Mouse (Mus musculus) right cerebral cortex, postnatal 4 days (tissue): ENCODE results near the gene Golgb1.

Experiments used
- DNase-seq: peaks from one replicate; pipeline ENCODE4 v3.0.0-alpha.2; 2022

The Golgb1 gene

DNA sequence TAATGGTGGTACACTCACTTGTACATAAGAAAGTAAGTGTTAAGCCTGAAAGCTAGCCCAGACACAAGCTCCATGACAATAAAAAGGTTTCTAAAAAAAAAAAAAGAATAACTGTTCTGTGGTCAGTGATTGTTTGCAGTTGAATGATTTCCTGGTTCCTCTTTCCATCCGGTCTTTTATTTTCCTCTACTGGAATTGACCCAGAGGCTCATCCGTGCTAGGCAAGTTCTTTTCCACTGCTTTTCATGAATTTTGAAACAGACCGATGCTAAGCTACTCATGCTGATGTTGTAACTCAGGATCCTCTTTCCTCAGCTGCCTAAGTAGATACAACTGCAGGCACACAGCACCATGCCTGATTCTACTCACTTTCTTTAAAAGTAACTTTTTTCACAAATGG is 45.5 kb downstream of the Golgb1 start:
- no peak for DNase-seq

GRCm38 (mm10) chr16:36921067-36921613 is 46.2 kb downstream of the Golgb1 start:
- DNase-seq, result no peak

DNA sequence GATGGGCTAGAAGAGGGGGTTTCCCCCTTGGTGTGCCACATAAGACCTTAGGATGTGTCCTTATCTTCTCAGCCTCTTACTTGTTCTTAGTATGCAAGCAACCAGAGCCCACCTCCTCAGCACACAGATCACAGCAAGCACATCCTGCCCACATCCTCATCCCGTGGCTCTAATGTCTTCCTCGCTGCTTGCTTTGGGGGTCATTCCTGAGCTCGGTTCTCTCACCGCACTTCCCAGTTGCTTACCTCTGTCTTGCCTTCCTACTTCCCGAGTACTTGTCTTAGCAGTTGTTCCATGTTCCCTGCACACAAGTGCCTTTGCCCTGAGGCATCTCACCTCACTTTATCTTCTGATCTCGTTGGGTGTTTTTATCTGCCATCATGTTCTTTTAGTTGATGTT is 47.0 kb downstream of the Golgb1 start:
- no peak for DNase-seq

DNA sequence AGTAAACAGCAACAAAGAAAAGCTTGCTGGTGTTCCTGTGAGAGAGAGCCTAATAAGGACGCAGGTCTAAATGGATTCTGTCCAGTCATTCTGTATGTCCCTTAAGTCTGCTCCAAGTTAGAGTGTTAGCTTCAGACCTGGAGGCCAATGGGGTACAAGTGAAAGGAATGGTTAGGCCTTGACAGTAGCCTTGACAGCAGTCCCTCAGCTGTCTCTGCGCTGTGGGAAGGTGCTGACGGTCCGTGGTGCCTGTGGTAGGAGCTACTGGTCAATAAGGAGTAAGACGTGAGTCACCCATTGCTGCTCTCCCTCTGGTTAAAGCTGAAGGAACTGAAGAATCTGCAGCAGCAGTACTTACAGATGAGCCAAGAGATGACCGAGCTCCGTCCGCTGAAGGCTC is 49.4 kb downstream of the Golgb1 start:
- no peak for DNase-seq

- no peak for DNase-seq
These were observed 50.4 kb downstream of the Golgb1 start for GRCm38 (mm10) chr16:36925351-36925750.

DNA sequence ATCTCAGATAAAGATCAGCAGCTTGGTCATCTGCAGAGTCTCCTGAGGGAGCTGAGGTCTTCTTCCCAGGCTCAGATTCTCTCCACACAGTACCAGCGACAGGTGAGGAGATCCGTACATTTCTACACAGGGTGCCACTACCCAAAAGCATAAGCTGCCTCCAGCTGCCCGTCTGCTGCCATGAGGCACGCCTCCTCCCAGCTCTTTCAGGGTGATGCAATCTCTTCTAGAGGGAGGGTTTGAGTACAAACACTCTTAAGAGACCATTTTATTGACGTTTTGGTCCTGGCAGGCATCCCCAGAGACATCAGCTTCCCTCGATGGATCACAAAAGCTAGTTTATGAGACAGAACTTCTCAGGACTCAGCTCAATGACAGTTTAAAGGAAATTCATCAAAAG is 50.9 kb downstream of the Golgb1 start:
- no peak for DNase-seq

DNA sequence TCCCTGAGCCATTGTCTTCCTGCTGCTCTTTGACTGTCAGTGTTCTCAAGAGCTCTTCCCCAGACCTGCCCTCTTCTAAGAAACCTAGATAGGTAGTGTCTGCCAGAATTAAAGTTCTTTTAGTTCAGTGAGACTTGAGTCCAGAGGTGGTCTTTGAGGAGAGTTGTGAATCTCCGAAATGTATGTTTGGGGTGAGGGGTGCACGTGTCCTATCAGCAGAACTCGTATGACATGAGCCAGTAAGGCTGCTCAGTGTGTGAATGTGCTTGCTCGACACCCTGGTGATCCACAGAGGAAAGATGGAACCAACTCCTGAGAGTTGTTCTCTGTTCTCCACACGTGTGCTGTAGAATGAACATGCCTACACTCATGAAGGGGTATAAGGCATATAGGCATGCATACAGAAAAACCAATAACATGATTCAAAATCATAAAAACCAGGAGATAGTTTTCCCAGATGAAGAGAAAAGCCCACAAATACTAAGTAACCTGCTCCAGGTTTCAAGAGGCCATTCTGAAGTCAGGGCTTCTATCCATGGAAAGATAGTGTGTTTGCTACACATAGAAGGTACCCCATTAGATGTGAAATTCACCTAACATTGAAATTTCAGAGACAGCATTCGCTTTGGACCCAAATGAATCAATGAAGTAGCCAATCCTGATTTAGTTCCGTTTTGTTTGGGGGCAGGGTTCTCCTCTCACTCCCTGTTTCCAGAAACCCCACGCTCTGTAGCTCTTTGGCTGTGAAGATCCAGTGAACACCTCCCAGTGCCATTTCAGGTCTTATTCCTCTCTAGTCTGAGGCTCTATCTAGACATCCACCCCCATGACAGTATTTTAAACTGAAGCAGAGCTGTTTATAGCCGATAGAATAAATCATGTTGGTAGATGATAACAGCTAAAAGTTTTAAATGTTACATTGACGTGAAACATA is 51.8 kb downstream of the Golgb1 start:
- DNase-seq, result no peak

- DNase-seq, result no peak
These were observed 52.7 kb downstream of the Golgb1 start for GRCm38 (mm10) chr16:36927495-36928105.

DNA sequence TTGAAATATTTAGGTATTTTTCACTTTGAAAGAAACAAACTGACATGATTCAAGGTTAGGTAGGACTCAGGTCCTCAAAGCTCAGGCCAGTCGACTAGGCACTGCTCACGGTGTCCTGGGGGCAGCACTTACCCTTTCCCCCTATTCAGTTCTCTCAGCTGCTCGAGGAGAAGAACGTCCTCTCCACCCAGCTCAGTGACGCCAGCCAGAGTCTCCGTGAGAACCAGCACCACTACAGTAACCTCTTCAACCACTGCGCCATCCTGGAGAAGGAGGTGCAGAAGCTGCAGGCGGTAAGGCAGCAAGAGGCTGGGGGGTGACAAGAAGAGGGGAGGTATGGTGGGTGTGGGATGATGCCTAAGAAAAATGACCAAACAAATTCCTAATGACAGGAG is 53.2 kb downstream of the Golgb1 start:
- DNase-seq, result no peak

DNA sequence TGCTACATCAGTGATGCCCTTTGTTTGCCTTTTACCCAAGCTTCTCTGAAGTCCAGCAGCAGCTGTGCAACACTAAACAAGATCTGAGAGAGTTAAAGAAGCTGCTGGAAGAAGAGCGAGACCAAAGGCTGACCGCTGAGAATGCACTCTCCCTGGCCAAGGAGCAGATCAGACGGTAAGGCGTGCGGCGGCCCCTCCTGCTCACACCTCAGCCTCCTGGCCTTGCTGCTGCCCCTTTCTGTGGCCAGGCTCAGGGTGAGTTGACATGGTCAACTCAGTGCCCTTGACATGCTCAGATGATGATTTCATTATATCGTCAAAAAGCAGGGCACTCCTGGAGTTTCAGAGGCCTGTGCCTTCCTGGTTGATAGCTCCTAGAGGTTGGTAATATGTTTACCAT is 54.3 kb downstream of the Golgb1 start:
- DNase-seq, result no peak

DNA sequence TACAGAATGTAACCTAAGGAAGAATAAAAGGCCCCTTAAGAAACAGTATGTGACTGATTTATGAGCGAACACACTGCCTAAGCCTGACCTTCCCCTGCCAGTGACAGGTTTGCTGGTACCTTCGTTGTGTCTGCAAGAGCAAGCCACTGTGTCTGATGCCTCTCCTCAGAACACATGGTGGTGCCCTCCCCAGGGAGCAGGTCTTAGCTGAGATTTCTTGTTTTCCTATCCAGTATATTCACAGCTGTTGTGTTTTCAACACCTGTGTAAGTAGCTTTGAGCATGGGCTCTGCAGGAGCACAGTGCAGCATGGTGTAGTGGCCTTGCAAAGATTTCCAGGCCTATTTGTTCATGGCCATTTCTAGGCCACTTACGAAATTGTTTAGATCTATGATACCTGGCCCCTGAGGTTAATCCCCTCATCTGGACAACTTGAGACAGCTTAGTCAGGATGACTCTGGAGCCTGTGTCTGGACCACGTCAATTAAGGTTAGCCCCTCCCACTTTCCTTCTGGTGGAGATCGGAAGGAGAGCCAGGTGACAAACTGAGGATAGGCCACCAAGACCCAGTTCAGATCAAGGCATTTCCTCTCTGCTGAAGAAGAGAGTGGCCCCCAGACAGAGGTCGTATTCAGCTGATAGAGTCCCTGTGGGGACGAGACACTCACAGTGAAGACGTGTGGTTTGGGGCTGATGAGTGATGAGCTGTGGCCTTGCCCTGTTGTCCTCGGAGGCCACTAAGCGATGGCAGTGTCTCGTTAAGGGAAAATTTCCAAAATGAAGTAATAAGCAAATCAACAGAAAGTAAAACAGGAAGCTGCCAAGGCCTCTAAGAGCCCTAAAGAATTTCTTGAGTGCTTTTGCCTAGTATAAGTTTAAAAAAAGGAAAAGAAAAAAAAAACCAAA is 55.5 kb downstream of the Golgb1 start:
- no peak for DNase-seq

DNA sequence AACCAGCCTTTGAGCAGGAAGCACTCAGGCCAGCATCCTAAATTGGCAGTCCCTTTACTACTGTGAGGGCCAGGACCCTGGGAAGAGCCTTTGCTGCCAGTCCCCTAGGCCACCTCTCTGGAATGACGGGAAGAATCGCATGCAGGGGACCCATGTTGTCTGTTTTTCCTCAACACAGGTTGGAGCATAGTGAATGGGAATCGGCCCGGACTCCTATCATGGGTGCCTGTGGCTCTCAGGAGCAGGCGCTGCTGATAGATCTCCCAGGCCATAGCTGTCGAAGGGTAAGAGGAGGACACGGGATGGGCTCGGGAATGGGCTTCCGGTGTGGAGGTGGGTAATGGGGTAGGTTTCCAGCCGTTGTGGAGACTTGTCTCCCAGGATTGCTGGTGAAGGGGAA is 56.4 kb downstream of the Golgb1 start:
- DNase-seq, result no peak

DNA sequence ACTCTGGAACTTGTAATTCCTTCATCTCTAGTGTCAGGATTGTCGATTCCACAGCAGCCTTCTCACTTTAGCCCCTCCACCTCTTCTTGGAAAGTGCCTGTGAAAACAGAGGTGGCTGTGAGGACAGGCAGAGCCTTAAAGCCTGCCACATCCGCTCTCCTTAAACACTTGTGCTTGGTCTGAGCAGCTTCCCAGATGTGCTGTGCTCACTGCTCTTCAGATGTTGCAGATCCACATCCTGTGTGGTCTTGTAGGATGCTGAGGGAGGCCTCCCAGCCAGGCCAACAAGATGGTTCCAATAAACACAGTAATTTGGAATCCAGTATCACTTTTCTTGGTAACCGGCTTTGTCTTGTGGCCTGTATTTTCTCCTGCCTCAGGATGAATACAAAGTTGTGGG is 57.0 kb downstream of the Golgb1 start:
- DNase-seq, result no peak

GRCm38 (mm10) chr16:36932546-36932945 is 57.6 kb downstream of the Golgb1 start:
- DNase-seq, result no peak

DNA sequence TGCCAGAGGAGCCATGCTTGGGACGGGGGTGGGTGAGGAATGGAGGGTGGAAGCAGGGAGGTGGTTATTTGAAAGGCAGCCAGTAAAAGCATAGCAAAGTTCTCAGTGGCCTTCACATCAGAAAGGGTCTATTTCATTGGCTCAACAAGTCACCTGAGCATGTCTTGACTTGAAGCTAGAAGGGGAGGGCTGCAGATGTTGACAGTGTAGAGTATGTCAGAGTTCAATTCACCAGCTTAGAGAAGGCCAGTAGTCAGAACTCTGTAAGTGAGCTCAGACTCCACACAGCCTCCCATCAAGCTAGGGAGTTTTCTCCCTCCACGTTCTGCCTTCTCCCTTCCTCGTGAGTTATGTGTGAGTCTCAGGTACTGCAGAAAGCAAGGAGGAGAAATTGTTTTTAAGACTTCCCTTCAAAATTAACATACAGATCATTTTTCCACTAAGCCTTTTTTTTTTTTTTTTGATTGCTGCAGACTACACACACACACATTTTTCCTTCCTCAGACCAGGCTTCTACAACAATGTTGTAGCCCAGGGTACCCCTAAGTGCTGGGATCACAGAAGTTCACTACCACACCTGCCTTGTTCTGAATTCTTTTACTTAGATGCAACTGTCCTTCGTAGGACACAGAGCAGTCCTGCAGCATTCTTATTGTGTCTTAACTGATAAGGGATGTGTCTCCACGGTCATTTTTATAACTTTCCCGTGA is 59.3 kb downstream of the Golgb1 start:
- no peak for DNase-seq

DNA sequence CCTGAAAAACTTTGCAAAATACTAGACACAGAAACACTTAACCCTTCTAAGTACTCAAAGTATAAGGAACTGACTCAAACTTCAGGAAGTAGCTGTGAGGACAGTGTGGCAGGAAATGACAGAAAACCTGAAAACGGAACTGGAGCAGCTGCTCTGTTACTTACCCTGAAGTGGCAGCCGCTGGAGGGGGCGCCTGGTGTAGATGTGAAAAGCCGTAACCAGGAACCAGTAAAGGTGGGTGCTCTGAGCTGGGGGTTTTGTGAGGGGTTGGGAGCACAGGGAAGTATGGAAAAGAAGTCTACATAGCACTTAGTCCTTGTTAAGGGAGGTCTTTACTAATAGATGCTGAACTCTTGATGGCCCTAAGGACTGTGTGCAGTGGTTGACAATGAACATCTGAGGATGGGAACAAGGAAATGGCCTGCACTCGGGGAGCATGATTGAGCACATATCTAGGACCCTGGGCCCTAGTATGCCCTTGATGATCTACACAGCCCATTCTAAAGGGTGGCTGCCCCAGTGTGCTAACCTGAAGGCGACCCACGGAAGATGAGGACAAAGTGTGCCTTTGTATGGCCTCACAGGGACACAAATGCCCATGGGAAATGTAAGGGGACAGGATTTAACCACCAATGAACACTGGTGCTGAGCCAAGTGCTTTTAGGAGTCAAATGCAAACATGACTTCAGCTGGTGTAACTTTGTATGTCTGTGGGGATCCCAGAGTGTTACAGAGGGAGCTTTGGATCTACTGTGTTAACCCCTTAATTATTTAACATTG is 60.1 kb downstream of the Golgb1 start, which contains the start of gene Hcls1:
Hcls1 (plus strand) TSS at position 143 of the 780 bp plus-strand sequence.
- DNase-seq, result no peak

DNA sequence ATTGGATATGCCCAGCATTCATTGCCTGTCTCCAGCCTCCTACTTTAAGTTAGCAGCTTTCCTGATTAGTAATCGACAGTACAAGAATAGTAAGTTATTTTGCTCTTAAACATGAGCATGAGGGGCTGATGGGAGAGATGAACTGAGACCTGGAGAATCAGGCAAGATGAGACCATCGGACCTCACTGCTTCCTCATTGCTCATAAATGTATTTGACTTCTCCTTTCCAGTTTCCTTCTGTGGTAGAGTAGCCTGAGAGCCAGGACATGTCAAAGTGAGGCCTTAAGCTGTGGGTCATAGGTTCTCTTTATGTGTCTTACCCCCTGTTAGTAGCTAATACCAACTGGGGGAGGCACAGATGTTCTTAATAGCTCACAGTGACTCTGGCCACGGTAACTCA is 60.9 kb downstream of the Golgb1 start:
- no peak for DNase-seq

GRCm38 (mm10) chr16:36941137-36941727 is 66.3 kb downstream of the Golgb1 start:
- no peak for DNase-seq

DNA sequence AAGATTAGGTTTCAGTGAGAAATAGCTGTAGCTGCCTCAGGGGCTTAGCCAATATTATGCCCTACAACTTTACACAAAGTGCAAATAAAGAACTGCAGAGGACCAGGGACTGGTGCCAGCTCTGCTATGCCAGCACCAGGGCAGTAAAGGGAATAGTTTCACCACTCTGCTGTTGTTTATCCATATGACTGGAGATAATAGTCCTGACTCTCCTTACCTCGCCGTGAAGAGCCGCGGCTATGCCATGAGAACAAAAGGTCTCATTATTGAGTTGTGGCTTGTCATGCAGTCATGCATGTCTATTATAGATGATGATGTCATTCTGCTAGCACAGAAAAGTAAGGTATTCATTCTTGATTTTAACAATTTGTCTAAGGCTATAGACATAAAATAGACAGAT is 67.0 kb downstream of the Golgb1 start:
- DNase-seq, result no peak

DNA sequence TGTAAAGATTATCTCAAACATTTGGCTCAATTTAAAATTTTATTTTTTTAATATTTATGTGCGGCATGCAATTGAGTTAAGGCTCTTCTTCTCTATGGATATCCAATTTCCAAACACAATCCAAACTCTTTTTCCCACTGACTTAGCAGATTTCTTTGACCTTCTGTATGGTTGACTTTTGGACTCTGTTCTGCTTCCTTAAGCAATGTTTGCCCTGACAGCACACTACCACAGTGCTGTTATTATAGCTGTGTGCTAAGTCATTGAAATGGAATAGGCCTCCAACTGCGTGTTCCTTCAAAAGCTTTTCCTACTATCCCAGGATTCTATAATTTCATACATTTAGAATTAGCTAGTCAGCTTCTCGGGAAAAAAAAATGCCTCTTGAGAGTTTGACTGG is 68.7 kb downstream of the Golgb1 start:
- no peak for DNase-seq

- no peak for DNase-seq
These were observed 70.0 kb downstream of the Golgb1 start for GRCm38 (mm10) chr16:36944895-36945424.
